Mouse (Mus musculus): Measurements from ENCODE around the gene Rpgrip1.
A peak's percentile ranks its signal among the peaks of the same experiment; 100 is the strongest.
"Not testable (repeated sequence)": the region's sequence is repeated elsewhere in the genome, so short reads cannot be mapped to it uniquely, and the experiment has no call there.

Gene Rpgrip1

GRCm38 (mm10) chr14:52110346-52110745 lies at the start of gene Rpgrip1:
Gene Rpgrip1, plus strand, starts transcription at chr14:52110704.
- DNase-seq: no peak

- DNase-seq: no peak
Observed at GRCm38 (mm10) chr14:52060800-52061199, 49.7 kb upstream of the Rpgrip1 start.

DNA sequence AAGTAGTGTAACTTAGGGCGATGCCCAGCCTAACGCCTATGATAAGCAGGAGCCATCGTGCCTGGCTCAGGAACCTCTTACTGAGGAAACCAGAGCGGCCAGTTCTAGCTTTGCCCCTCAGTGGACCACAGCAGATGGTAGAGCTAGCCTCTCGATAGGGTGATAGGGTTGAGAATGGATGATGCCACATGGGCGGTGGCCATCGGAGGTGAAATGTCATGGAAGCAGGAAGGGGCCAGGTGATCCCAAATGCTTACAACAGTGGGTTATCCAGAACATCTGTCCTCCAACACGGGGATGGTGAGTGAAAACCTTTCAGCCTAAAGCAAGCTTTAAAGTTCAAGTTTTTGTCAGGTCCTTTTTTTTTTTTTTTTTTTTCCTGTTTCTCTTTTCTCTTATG lies 48.7 kb upstream of the Rpgrip1 start:
- DNase-seq: no peak

- DNase-seq: no peak
Observed at GRCm38 (mm10) chr14:52066135-52066534, 44.4 kb upstream of the Rpgrip1 start.

- no peak for DNase-seq
Observed at GRCm38 (mm10) chr14:52071599-52072137, 38.8 kb upstream of the Rpgrip1 start.

DNA sequence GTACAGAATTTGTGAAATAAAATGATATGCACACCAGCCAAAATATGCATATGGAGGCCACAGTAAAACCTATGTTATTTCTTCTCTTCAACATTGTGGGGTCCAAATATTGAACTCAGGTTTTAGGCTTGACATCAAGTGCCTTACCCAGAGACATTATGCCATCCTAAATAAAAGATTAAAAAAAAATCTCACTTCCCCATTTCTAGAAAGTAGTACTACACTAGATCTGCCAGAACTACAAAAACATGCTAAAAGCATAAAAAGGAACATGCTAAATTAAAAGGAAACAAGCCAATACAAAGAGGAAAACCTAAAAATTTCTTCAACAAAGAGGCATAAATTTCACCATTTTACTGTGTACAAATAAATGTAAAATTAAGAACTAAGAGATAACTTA lies 27.4 kb upstream of the Rpgrip1 start:
- DNase-seq: no peak

DNA sequence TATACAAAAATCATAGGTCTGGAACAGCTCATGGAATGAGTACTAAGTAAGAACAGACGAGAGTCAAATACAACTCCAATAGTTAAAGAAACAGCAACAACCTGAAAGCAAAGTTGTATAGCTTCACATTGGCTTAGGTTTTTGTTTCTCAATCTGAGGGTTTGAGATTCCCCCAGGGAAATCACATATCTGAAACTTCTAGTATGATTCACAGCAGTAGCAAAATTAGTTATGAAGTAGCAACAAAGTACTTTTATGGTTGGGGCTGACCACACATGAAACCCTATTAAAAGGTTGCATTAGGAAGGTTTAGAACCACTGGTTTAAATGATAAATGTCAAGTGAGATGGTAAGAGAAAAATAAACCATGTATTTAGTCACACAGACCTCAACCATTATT lies 16.0 kb upstream of the Rpgrip1 start:
- DNase-seq: no peak

DNA sequence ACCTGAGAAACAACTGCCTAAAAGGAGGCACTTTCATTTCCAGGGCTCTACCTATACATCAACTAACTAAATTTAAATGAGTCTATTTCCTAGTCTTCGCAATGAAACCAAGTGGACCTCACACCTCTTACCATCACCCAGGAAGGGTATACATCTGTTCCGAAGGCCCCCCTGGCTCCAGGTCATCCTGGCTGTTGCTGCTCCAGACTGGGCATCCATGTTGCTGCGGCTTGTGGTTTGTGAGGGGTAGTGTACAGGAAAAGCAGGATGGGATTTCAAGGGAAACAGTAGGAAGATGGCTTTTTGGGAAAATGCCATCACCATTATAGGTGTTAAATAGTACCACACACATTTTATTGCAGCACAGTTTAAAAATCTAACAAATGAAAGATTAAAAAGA lies 13.3 kb upstream of the Rpgrip1 start:
- DNase-seq: not testable (repeated sequence)

- not testable (repeated sequence) for DNase-seq
Observed at GRCm38 (mm10) chr14:52098387-52098786, 12.1 kb upstream of the Rpgrip1 start.

- DNase-seq: no peak
Observed at GRCm38 (mm10) chr14:52099563-52099962, 10.9 kb upstream of the Rpgrip1 start.

- no peak for DNase-seq
Observed at GRCm38 (mm10) chr14:52100170-52100960, 10.1 kb upstream of the Rpgrip1 start.

DNA sequence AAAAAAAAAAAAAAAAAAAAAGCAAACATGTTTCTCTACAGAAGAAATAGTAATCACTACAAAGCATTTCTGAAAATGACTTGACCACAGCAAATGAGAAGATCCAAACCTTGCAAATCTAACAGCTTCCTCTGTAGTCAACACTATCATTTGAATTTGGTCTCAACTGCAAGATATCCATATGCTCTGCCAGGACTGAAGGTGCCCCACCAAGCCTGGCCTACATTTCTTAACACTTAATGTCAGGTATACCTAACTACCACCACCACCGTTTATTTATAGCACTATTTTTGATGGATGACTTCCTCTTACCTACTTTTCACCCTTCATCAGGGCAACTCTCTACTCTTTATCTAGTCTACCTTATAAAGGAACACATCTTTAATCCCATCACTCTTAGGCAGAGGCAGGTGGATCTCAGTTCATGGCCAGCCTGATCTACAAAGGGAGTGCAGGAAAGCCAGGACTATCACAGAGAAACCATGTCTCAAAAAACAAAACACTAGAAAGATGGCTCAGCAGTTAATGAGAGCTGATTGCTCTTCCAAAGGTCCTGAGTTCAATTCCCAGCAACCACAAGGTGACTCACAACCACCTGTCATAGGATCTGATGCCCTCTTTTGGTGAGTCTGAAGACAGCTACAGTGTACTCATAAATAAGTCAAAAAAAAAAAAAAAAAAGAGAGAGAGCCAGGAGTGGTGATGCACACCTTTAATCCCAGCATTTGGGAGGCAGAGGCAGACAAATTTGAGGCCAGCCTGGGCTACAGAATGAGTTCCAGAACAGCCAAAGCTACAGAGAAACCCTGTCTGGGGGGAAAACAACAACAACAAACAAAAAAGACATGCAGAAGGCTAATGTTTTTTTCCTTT lies 9.0 kb upstream of the Rpgrip1 start:
- DNase-seq: no peak

DNA sequence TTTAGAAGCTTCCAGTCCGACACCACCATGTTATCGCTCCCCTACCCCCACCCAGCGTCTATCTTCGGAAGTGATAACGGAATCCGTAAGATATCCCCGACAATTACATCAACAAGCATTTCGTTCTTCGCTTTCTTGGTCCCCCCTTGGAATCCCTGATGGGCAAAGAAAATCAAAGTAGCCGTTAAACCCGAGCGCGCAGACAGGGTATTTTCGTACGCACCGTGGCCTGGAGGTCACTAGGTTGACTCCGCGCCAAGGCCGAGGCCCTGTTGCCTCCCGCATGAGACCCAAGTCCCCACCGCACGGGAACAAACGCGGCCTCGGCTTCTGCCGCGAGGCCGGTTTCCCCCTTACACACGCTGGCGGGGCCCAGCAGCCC lies 7.0 kb upstream of the Rpgrip1 start:
- DNase-seq: no peak

DNA sequence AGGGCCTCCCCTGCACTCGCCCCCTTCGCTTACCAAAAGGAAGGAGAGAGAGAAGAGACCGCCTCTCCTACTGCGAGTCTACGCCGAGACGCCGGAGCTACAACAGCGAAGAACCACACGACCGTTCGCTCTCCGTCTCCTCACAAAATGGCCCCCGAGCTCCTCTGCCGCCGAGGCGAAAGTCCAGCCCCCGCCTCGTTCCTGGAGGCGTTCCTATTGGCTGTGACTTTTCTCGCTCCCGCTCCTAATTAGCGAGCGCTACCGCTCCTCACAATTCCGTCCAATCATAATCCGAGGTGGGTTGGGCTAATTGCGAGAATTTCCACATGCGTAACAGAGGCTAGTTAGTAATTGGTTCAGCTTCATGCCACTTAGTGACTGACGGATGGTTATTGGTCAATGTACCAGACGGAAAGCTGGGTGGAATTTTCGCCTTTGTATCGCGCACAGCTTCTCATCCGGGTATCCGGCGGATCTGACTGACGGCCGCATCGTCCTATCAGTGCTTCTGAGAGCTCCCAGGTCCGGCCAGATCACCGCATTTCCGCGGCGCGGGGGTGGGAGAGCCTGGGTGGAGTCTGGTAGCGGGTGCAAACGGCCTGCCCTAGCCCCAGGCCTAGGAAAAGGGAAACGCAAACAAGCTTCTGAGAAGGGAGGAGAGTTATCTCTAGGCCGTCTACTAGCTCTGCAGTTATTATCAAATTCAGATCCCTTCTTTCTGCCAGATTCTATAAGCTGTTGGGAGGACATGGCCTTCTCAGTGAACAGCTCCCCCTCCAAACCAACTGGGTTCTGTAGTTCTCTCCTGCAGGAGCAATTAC lies 6.4 kb upstream of the Rpgrip1 start, which contains the start of gene Hnrnpc:
Hnrnpc (minus strand) TSS at position 173 of the 821 bp plus-strand sequence.
- peak; percentile 100 for DNase-seq

DNA sequence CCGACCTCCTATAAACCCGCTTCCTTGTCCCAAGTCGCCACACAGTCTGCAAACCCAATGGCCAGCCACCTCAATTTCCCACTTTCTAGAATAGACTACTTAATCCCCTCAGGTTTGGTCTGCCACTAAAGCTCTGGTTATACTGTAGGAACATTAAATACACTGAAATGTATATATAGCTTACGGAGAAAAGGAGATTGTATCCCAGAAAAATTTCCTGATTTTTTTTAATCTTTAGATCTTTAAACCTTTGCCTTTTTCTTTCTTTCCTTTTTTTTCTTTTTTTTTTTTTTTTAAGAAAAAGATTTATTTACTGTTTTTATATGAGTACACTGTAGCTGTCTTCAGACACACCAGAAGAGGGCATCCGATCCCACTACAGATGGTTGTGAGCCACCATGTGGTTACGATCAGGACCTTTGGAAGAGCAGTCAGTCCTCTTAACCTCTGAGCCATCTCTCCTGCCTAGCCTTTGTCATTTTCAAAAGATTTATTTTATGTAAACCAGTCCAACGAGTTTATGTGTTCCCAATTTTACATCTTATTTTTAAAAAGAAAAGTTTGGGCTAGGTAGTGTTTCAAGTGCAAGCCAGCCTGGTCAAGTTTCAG lies 5.7 kb upstream of the Rpgrip1 start:
- no peak for DNase-seq

DNA sequence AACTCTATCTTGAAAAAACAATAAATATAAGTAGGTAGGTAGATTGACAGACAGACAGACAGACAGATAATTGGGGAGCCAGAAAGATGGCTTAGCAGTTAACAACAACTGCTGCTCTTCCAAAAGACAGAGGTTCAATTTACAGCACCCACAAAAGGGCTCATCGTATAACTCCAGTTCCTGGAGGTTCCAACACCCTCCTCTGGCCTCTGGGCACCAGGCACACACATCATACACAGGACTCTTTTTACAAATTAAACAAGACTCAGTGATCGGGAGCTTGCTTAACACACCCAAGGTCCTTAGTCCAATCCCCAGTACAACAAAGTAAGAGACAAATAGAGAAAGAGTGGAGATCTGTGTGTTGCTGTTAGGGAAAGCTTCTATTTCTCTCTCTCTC lies 5.2 kb upstream of the Rpgrip1 start:
- DNase-seq: no peak

- peak; percentile 37 for DNase-seq
Observed at GRCm38 (mm10) chr14:52106741-52107140, 3.8 kb upstream of the Rpgrip1 start.

DNA sequence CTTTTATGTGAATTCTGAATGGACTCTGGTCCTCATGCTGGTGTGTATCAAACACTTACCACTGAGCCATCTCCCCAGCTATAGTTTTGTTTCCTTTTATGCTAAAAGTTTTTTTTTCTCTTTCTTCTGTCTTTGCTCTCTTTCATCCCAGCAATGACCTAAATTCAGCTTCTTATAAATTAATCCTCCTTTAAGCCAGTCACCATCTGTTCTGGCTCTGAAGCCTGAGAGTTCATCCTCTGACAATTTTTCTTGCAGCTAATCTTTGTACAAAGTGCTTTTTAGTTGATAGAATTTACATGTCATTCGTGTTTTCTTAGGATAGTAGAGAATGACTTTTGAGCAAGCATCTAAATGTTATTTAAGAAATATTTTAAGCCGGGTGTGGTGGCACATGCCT lies 2.5 kb upstream of the Rpgrip1 start:
- DNase-seq: no peak

GRCm38 (mm10) chr14:52114101-52114500 lies 3.6 kb downstream of the Rpgrip1 start:
- no peak for DNase-seq

DNA sequence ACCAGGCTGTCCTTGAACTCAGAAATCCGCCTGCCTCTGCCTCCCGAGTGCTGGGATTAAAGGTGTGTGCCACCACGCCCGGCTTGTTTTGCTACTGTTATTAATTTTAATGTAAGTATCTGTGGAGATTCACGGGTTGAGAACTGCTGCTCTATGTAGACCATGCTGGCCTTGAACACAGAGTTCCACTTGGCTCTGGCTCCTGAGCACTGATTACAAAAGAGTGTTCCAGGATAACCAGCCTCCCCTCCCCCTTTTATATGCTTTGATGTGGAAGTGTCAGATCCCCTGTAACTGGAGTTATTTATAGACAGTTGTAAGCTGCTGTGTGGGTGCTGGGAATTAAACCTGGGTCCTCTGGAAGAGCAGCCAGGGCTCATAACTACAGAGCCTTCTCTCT lies 6.7 kb downstream of the Rpgrip1 start:
- no peak for DNase-seq

- DNase-seq: no peak
Observed at GRCm38 (mm10) chr14:52118456-52118822, 7.9 kb downstream of the Rpgrip1 start.

DNA sequence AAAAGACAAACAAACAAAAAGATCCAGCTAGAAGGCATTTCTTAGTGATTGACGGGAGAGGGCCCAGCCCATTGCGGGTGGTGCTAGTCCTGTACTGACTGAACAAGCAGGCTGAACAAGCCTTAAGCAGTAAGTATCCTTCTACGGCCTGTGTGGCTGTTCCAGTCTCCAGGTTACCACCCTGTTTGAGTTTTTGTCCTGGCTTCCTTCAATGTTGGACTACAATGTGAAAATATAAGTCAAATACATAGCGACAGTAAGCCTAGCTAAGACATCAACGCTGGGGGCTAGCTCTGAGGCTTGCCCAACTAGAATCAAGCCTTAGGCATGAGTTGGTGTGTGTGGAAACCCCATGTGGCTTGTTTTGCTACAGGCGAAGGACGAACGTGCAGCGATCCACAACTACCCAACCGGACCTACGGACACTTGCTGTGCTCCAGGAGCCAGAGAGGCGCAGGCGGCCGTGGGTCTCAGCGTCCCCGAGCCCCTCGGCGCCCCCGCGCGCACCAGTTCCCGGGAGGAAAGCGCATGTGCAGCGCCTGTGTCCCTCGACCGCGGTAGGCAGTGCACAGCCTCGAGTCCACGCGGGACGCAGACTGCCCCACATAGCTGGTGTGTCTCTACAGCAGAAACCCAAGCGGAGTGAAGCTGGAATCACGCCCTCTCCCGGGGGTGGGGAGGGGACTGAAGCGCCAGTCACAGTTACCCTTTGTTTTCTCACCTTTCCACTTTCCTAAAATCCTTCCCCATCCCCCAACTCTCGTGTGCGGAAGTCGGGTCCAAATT lies 8.5 kb downstream of the Rpgrip1 start:
- DNase-seq: peak; percentile 48
